Mouse (Mus musculus) mouse embryonic stem cell (cell line): Measurements from ENCODE around the gene Col26a1.

Source experiments
- in situ Hi-C, 2 experiments: fragments of 300-500 bp; cut with MboI; formaldehyde crosslinking; loops; 1 replicate in 1 of 2; 3 replicates in 1 of 2; pipeline ENCODE4 v1.14.3; 2019 to 2020; ENCODE audit warnings: low sequenced_read_pairs in 2 of 2, low pct_unique_long_range_greater_than_20kb in 1 of 2, mixed read lengths in 1 of 2; ENCODE audit not compliant: unreplicated experiment in 1 of 2

Gene Col26a1

GRCm38 (mm10) chr5:136830156-136830555 lies 52.9 kb downstream of the Col26a1 start:
- in situ Hi-C loops: no loop called here

GRCm38 (mm10) chr5:136821971-136822370 lies 61.0 kb downstream of the Col26a1 start:
- in situ Hi-C loops: no loop called here

- in situ Hi-C loops: no loop called here
Observed at GRCm38 (mm10) chr5:136820911-136821310, 62.1 kb downstream of the Col26a1 start.

- in situ Hi-C loops: no loop called here
Observed at GRCm38 (mm10) chr5:136819686-136820085, 63.3 kb downstream of the Col26a1 start.

DNA sequence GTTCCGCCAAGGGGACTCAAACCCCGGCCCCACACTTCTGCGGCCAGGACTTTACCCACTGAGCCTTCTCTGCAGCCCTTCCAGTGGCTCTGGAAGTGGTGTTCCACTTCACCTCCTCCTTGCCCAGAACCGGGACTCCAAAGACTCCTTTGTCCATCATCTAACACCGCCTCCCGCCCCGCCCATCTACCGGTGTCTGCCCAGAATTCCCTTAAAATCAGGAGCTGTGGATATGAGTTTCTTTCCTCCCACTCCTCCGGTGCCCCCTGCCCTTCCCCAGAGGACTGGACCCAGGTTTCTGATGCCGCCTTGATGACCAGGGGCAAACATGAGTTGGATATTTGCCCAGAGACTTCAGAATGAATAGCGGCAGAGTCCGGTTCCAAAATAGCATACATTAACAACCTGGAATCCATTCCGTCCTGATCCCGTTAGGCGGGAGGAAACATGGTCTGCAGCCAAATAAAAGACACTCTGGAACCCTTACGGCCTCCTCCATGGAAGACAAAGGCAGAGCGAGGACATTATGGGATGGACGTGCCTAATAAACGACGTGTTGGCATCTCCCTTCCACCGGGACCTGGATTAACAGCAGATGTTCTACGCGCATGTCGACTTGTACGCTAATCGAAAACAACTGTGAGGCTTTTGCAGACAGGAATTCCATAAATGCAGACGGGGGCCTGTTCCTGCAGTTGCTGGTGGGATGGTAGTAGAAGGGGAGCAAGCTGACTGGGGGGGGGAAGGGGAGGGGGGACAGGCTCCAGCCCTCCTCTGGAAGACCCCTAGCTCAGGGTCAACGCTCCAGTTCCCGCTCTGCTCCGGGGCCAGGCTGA lies 72.3 kb downstream of the Col26a1 start:
- in situ Hi-C loops: loop anchor here in 1 of 2 experiments (5.0 kb wide), 1 partner anchor 47 kb away; no protein-coding TSS in a partner anchor

- in situ Hi-C loops: no loop called here
Observed at GRCm38 (mm10) chr5:136806379-136807056, 76.5 kb downstream of the Col26a1 start.

DNA sequence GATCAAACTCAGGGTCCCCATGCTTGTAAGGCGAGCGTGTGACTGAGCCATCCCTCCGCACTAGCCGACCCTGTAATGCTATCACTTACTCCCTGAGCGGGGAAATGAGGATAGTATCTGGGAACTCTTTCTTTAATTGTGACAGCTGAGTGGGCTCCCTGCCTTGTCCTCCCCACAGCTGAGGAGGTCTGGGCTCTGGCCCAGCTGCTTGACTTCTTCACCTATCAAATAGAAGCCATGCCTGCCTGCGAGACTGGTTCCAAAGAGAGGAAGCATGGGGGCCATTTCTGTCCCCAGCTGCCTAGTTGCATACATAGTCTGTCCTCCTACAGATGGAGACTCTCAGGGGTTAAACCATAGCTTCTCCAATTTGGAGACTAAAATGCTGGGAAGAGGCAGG lies 78.0 kb downstream of the Col26a1 start:
- in situ Hi-C loops: no loop called here

- in situ Hi-C loops: no loop called here
Observed at GRCm38 (mm10) chr5:136804246-136804645, 78.8 kb downstream of the Col26a1 start.

- in situ Hi-C loops: no loop called here
Observed at GRCm38 (mm10) chr5:136802732-136803131, 80.3 kb downstream of the Col26a1 start.

DNA sequence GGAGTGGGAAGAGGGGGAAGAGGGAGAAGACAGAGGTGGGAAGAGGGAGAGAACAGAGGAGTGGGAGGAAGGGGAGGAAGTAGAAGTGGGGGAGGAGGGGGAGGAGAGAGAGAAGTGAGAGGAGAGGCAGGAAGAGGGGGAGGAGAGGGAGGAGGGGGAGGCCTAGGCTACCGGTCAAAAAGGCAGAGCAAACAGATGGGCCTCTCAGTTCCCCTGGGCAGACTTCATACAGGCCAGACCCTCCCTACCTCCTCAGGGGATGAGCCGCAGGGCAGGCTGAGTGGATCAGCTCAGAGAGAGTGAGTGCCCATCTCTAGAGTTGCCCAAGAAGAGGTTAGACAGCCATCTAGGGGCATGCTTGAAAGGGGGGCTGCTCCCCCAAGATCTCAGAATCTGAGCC lies 86.1 kb downstream of the Col26a1 start:
- in situ Hi-C loops: loop anchor here in 1 of 2 experiments (5.0 kb wide), 1 partner anchor 60 kb away; no protein-coding TSS in a partner anchor

DNA sequence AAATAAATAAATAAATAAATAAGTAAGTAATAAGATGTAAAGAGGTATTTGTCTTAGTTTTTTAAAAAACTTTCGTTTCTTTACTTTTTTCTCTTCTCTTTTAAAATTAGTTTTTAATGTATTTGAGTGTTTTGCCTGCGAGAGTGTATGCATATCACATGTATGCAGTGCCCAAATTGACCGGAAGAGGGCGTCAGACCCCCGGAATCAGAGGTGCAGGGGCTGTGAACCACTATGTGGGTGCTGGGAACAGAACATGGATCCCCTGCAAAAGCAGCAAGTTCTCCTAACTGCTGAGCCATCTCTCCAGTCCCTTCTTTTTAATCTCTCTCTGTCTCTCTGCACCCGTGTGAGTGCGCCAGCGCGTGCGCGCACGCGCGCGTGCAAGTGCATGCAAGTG lies 89.2 kb downstream of the Col26a1 start:
- in situ Hi-C loops: loop anchor here in 1 of 2 experiments (5.0 kb wide), 1 partner anchor 108 kb away; no protein-coding TSS in a partner anchor

- in situ Hi-C loops: loop anchor here in 1 of 2 experiments (5.0 kb wide), 1 partner anchor 110 kb away; no protein-coding TSS in a partner anchor
Observed at GRCm38 (mm10) chr5:136792541-136792940, 90.5 kb downstream of the Col26a1 start.

GRCm38 (mm10) chr5:136791204-136791603 lies 91.8 kb downstream of the Col26a1 start:
- in situ Hi-C loops: loop anchor here in 1 of 2 experiments (5.0 kb wide), 1 partner anchor 111 kb away; no protein-coding TSS in a partner anchor

DNA sequence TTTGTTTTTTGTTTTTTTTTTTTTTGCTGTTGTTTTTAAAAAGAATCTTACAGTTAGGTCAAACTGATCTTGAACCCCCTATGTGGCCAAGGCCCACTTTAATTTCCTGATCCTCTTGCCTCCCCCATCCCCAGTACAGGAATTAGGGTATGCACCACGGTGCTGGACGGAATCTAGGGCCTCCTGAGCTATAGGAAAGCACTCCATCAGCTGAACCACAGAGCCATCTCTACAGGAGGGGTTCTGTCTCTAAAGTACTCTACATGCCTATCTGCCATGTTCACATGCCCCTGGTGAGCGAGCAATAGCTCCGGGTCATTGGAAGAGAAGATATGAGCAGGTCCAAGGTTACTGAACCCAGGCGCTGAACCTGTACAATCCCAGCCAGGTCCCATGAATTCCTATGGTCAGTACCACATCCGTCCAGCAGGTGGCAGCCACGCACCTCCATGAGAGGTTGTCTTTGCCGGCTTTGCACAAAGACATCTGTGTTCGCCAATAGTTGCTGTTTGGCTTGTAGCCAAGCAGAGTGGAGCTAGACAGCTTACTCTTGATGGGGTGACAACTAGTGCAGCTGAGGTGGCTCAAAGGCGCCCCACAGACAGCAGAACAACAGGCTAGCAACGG lies 92.3 kb downstream of the Col26a1 start:
- in situ Hi-C loops: loop anchor here in 1 of 2 experiments (5.0 kb wide), 1 partner anchor 112 kb away; no protein-coding TSS in a partner anchor

GRCm38 (mm10) chr5:136784531-136784930 lies 98.5 kb downstream of the Col26a1 start:
- in situ Hi-C loops: no loop called here

- in situ Hi-C loops: no loop called here
Observed at GRCm38 (mm10) chr5:136782600-136782999, 100.4 kb downstream of the Col26a1 start.

- in situ Hi-C loops: no loop called here
Observed at GRCm38 (mm10) chr5:136780465-136780864, 102.5 kb downstream of the Col26a1 start.

DNA sequence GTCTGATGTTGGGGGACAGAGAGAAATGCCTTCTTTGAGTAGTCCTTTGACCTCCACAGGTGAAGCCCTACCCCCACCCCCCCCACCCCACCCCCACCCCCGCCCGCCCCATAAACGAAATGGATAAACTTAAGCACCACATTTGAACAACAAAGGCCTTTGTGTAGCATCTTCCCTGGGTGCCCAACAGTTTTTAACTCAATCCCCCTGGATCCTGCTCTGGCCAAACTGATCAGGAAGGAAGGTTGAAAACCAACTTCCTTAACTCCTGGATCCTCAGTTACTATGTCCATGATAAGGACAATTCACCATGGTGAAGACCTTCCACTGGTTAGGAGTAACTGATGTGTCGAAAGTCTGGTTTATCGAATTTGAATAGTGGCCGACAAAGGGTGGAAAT lies 103.1 kb downstream of the Col26a1 start:
- in situ Hi-C loops: no loop called here

DNA sequence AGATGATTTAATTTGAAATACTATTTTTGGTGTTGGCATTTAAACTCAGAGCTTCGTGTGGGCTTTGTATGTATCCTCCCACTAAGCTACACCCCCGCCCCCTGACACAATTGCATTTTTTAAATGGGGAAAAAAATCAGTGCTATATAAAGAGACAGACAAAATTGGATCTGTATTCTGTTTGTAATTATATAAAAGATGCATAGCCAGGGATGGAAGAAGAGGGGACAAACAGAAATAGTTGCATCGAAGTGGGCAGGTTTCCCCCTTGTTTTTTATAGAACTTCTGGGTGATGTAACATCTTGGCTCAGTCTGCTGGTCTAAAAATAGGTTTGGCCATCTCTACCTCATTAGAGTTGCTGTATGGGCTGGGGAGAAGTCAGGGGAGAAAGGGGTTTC lies 107.5 kb downstream of the Col26a1 start:
- in situ Hi-C loops: no loop called here
